Mouse (Mus musculus) common myeloid progenitor, adult 5-6 weeks (primary cell): ENCODE measurements around the gene Gm7579. TPM values are rescaled to one million over a fixed set of nuclear protein-coding genes. Genes with fewer than 3 reads are reported as not detected.
A peak's percentile ranks its signal among the peaks of the same experiment; 100 is the strongest.
"Not testable (repeated sequence)": the region's sequence is repeated elsewhere in the genome, so short reads cannot be mapped to it uniquely, and the experiment has no call there.

Experiments used
- ATAC-seq: replicated peaks from 2 replicates; pipeline ENCODE4 v1.8.0; 2016; ENCODE audit warnings: low read depth, mild to moderate bottlenecking, moderate TSS enrichment, inconsistent platforms; ENCODE audit not compliant: poor library complexity, severe bottlenecking
- total RNA-seq: library from RNA; stranded (forward); fragments of 200-1000, 187-1606 nt; gene quantifications from 2 replicates; pipeline ENCODE4 v1.2.3, GENCODE M21; 2017

The Gm7579 gene
- not detected in 2 replicates for total RNA-seq

DNA sequence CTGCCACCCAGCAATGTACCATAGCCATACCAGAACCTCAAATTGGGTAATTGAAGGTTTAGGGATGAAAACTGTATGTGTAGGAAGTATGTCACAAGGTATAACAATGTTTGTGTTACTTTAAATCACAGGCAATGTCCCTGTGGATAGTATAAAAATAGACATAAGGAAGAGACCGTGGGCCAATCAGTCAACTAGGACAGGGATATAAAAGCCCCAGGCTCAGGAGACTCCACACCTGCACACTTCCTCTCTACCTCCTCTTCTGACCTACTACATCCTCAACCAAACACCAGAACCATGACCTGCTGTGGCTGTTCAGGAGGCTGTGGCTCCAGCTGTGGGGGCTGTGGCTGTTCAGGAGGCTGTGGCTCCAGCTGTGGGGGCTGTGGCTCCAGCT is at the start of gene Gm7579:
TSS of gene Gm7579 (plus strand) at position 301 of the 400 bp plus-strand sequence.
- ATAC-seq: no peak

DNA sequence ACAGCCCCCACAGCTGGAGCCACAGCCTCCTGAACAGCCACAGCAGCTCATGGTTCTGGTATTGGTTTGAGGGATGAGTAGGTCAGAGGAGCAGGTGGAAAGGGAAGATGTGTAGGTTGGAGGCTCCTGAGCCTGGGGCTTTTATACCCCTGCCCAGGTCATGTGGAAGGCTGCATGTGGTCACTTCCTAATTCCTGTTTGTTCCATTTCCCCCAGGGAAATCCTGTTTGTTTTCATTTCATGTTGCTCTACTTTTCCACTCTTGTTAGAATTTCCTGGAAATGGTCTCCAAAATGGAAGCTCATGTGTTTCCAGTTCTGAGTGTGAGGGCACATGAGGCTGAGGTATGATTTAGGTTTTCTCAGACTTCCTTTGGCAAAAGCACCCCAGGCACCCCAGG is 46.0 kb upstream of the Gm7579 start, which contains the start of gene Gm4553:
TSS of gene Gm4553 (minus strand) at position 101 of the 400 bp plus-strand sequence.
- ATAC-seq: not testable (repeated sequence)

DNA sequence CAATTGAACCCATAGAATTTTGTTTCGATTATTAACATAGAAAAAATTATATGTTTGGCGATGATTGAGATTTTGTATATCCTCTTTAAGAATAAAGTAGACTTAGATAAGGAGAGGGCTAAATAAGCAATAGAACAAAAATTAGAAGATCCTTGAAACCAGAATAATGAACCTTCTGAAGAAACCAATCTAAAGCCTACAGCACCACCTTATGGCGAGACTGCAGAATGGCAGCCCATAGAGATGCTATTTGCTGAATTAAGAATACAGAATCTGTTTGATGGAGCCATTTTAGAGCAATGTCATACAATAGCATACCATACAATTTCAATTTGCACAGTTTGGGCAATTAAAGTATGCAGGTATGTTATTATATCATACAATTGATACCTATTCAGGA is 41.8 kb upstream of the Gm7579 start:
- peak; percentile 71; the same call in 1 of the 2 replicates for ATAC-seq

DNA sequence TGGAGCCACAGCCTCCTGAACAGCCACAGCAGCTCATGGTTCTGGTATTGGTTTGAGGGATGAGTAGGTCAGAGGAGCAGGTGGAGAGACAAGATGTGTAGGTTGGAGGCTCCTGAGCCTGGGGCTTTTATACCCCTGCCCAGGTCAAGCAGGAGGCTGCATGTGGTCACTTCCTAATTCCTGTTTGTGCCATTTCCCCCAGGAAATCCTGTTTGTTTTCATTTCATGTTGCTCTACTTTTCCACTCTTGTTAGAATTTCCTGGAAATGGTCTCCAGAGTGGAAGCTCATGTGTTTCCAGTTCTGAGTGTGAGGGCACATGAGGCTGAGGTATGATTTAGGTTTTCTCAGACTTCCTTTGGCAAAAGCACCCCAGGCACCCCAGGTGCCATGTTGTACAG is 35.8 kb upstream of the Gm7579 start, which contains the start of gene Krtap5-2:
TSS of gene Krtap5-2 (minus strand) at position 101 of the 400 bp plus-strand sequence.
- ATAC-seq: not testable (repeated sequence)

- ATAC-seq: no peak
Observed at GRCm38 (mm10) chr7:142178685-142179084, 33.0 kb upstream of the Gm7579 start.

DNA sequence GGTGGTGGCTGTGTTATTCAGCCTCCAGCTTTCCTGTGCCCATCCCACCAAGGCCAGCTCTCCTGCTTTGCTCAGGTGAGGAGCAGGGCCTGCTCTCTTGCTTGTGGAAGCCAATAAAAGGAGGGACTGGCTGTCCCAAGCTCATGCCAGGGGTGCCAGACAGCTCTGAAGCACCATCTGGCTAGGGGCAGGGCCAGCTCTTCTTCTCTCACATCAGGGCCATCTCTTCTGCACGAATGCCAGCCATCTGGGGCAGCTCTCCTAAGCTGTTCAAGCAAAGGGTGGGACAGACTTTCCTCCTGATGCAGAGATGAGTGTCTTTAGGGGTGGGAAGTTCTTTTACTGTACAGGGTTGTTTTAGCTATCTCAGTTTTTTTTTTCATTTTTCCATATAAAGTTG is 30.6 kb upstream of the Gm7579 start:
- ATAC-seq: no peak

DNA sequence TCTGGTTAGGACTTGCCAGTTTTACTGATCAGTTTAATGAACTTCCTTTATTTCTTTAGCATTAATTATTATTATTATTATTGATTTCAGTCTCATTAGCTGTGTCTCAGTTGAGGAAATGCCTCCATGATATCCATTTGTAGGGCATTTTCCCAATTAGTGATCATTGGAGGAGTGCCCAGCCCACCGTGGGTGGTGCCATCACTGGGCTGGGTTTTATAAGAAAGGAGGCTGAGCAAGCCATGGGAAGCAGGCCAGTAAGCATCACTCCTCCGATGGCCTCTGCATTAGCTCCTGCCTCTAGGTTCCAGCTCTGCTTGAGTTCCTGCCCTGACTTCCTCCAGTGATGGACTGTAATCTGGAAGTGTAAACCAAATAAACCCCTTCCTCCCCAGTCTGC is 23.5 kb upstream of the Gm7579 start:
- no peak for ATAC-seq

DNA sequence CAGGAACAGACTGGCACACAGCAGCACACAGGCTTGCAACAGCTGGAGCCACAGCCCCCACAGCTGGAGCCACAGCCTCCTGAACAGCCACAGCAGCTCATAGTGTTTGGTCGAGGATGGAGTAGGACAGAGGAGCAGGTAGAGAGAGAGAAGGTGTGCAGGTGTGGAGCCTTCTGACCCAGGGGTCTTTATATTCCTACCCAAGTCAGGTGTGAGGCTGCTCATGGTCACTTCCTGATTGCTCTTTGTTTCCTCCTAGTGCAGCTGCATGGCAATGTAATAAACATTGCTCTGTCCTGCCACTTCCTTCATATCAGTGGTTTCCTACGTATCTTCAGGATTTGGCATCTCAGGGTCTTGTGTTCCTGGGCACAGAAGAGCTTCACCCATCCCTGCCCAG is 21.4 kb upstream of the Gm7579 start, which contains the start of gene Gm10153:
TSS of gene Gm10153 (minus strand) at position 101 of the 400 bp plus-strand sequence.
- no peak for ATAC-seq

DNA sequence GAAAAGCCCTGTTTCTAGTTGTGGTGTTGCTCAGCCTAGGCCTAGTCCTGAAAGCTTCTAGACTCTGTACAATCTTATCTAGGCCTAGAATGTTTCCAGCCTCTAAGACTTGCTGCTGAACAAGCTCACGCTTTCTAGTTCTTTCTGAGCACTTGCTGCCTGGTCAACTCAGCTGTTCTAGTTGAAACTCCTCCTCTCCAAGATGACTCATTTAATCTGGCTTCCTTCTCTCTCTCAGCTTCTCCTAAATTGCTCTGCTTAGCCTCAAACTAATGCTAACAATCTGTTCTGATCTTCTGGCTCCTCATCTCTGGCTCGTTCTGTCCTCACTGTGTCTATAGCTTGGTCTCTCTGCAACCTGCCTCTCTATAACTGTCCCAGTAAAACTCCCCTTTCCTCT is 12.9 kb upstream of the Gm7579 start:
- no peak for ATAC-seq

DNA sequence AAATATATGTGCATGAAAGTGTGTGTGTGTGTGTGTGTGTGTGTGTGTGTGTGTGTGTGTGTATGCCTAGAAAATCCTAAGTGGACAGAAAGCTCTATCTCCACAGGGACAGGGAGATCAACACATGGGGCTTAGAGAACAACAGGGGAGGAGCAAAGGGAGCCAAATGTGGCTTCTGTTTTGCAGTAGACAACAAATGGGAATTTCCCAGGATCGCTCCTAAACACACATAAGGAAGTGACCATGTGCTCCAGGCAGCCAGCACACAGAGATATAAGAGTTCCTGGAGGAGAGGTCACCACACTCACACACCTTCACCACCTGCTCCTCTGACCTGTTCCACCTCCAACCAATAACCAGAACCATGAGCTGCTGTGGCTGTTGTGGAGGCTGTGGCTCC is 10.6 kb upstream of the Gm7579 start, which contains the start of gene Krtap5-3:
TSS of gene Krtap5-3 (plus strand) at position 301 of the 400 bp plus-strand sequence.
- no peak for ATAC-seq

DNA sequence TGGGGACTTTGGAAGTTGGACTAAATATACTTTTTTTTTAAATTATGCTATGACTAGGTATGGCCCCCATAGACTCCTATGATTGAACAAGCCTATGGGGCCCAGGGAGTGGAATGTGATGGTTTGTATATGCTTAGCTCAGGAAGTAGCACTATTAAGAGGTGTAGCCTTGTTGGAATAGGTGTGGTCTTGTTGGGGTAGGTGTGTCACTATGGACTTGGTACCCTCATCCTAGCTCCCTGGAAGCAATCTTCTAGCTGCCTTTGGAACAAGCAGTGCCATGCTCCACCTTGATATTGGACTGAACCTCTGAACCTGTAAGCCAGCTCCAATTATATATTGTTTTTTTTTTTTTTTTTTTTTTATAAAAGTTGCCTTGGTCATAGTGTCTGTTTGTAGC is 6.2 kb upstream of the Gm7579 start:
- no peak for ATAC-seq

DNA sequence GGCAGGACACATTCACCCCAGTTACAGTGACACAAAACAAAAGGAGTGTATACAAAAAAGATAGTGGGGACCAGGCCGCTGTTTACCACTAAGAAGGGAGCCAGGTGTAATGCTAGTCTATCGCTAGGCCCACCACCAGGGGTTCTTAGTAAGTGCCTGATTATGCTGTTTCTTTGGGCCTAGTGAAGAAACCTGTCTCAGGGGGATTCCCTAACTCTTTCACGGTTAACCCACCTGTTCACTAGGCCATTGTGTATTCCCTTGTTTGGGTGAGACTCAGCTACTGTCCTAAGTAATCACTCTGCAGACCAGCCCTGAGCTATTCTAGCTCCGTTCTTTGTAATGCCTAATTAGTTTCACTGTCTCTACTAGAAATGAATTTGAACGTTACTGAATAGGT is 4.8 kb upstream of the Gm7579 start:
- ATAC-seq: not testable (repeated sequence)

DNA sequence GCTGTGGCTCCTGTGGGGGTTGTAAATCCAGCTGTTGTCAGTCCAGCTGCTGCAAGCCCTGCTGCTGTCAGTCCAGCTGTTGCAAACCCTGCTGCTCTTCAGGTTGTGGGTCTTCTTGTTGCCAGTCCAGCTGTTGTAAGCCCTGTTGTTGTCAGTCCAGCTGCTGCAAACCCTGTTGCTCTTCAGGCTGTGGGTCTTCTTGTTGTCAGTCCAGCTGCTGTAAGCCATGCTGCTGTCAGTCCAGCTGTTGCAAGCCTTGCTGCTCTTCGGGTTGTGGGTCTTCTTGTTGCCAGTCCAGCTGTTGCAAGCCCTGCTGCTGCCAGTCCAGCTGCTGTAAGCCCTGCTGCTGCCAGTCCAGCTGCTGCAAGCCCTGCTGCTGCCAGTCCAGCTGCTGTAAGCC is 477 bp downstream of the Gm7579 start:
- not testable (repeated sequence) for ATAC-seq

- ATAC-seq: no peak
Observed at GRCm38 (mm10) chr7:142224518-142224917, 12.9 kb downstream of the Gm7579 start.

DNA sequence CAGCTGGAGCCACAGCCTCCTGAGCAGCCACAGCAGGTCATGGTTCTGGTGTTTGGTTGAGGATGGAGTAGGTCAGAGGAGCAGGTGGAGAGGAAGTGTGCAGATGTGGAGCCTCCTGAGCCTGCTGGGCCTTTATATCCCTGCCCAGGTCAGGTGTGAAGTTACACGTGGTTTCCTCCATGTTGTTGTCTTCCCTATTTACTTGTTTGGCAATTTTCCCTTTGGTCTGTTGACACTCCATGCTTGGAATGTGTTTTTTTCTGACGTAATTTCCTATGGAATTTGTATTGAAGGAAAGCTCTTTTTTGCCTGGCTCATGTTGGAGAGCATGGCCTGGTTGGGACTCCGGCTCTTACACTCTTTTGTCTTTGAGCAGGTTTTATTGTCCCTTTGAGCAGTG is 18.2 kb downstream of the Gm7579 start, which contains the start of gene Krtap5-5:
TSS of gene Krtap5-5 (minus strand) at position 101 of the 400 bp plus-strand sequence.
- ATAC-seq: not testable (repeated sequence)

DNA sequence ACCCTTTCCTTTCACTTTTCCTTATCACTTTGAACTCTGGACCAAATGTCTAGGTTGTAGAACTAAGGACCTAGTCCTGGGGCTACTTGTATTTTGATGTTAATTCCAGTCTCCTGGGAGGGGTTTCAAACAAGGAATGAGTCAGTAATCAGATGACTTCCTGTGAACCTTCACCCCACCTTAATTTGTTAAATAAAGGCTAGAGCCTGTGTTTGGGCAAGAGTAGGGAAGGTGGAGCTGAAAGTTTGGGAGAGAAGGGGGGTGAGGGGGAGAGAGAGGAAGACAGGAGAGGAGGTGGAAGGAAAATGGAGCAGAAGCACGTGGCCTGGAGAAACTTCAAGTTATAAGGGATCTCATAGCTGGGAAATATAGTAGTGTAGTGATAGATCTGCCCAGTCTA is 19.9 kb downstream of the Gm7579 start:
- ATAC-seq: no peak

GRCm38 (mm10) chr7:142240978-142241377 is 29.3 kb downstream of the Gm7579 start, which contains the start of gene Gm40460:
Gene Gm40460 (minus strand): TSS chr7:142241078.
- no peak for ATAC-seq

DNA sequence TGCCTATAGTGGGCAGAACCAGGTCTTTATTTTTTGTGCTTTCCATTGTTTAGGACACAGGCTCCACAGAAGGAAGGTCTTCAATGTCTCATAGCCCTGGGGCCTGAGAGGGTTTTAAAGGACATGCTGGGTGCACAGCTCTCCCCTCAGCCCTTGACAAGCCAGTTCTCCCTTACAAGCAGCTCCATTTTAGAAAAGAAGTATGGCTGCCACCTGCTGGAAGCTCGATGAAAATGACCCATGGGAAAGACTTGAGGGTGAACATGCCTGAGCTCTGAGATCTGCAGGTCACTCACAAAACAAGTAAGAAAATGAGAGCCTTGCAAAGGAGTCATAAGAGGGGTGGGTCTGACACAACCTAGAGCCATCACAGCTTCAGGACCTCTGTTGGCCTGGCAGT is 38.2 kb downstream of the Gm7579 start:
- peak; percentile 64 for ATAC-seq

DNA sequence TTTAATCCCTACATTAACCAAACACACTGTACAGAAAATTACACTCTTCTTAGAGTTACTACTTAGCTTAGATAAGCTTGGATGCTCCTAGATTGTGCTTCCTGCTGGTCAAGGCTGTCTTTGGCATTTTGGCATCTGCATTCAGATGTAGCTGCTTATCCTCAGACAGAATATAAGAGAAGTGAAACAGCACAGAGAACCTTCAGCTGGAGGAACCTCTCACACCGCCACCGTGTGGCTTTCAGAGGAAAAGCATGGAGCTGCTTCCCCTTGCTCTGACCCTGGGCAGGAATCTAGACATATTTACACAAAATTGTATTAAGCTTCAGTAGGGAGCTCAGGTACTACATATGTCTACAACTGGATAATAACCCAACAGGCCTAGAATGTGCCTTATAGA is 43.9 kb downstream of the Gm7579 start:
- ATAC-seq: peak; percentile 95

DNA sequence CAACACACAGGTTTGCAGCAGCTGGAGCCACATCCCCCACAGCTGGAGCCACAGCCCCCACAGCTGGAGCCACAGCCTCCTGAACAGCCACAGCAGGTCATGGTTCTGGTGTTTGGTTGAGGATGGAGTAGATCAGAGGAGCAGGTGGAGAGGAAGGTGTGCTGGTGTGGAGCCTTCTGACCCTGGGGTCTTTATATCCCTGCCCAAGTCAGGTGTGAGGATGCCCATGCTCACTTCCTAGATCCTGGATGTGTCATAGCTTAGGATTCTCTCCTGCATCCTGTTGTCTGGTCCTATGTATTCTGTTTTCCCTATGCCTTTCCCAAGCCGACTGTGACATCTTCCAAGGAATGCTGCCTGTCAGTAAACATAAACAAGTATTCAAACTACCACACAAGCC is 46.6 kb downstream of the Gm7579 start, which contains the start of gene Gm2431:
TSS of gene Gm2431 (minus strand) at position 101 of the 400 bp plus-strand sequence.
- not testable (repeated sequence) for ATAC-seq
